Mouse (Mus musculus) lung, postnatal 36 days (tissue): ENCODE data around the gene Chd5.

Source experiments
- DNase-seq: peaks from one replicate; pipeline ENCODE4 v3.0.0; 2022; ENCODE audit warnings: mixed read lengths

The Chd5 gene

DNA sequence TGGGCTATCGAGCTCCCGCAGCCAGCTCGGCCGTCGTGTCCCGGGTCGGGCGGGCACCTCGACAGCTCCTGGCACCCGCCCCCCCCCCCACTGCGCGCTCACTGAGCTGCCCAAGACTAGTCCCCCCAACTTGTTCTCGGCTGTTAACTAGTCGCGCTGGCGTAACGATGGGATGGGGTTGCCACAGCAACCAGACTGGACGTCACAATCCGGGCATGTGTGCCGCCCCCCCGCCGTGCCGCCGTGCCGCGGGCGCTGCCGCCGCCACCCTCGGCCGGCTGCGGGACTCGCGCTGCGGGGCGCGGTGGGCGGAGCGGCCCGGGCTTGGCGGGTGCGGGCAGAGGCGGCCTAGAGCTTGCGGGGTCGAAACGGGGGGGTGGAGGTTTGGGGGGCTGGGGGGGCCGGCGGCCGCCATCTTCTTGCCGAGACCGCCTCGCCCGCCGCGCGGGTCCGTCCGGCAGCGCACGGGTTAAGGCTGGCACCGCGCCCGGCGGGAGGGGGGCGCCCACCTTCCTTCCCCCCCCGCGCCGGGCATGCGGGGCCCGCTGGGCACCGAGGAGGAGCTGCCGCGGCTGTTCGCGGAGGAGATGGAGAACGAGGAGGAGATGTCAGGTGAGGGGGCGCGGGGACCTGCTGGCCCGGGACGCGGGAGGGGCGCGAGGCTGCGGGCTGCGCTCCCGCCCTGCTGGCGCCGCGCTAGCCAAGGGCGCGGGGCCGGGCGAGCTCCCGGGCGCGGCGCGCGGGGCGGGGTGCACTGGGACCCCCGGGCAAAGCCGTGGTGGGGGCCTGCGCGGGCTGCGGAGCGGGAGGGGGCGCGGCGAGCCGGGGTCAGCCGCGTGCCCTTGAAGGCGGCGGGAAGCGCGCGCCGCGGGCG lies at the start of gene Chd5:
Chd5 (plus strand) TSS at position 233 of the 874 bp plus-strand sequence.
- no peak for DNase-seq

DNA sequence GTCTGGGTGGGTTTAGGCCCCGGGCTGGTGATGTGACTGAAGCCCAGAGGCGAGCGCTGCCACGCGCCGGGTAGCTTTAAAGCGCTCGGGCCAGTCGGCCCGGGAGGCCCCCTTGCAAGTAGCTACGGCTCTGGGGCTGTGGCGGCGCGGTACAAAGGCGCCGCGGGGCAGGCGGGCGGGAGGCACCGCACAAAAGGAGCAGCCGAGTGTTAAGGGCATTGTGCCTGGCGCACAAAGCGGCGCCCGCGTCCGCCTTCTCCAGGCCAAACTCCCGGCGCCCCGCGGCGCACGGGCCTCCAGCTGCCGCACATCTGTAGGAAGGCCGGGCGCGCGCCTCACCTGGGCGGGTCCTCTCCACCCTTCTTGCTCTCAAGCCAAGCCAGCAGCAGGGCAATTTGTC lies 48.1 kb upstream of the Chd5 start:
- no peak for DNase-seq

DNA sequence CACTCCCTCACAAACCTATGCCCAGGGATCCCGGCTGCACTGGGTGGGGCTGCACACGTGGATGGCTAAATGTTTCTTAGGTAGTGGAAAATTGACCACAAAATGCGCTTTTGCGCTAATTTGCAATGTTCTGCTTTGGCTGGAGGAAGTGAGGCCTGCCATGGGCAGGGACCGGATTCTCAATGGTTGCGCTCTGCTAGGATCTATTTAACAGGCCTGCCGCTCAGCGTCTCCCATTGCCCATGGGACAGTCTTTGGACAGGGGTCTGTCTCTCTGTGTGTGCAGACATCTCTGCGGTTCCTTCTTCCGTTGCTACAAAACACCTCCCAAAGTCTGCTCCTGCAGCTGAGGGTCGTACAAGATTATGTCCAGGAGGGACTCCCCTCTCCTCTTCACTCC lies 47.5 kb upstream of the Chd5 start:
- DNase-seq = no peak

DNA sequence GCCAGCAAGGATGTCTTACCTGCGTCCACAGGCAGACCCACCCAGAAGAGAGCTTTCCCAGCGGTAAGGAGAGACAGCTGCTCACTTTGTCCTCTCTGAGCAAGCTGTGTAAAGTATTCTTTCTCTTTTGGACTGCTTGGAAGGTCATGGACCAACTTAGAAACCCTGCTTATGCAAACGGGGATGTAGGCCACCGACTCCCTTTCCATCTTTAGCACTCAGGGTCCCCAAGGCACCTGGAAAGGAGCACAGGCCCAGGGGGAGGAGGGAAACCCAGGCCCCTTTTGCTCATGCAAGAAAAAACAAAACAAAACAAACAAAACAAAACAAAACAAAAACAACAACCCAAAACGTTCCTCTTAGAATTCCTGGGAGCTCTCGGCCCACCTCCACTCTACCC lies 46.9 kb upstream of the Chd5 start, which contains the start of gene Hes3:
Hes3 (minus strand) TSS at position 101 of the 400 bp plus-strand sequence.
- DNase-seq = no peak

DNA sequence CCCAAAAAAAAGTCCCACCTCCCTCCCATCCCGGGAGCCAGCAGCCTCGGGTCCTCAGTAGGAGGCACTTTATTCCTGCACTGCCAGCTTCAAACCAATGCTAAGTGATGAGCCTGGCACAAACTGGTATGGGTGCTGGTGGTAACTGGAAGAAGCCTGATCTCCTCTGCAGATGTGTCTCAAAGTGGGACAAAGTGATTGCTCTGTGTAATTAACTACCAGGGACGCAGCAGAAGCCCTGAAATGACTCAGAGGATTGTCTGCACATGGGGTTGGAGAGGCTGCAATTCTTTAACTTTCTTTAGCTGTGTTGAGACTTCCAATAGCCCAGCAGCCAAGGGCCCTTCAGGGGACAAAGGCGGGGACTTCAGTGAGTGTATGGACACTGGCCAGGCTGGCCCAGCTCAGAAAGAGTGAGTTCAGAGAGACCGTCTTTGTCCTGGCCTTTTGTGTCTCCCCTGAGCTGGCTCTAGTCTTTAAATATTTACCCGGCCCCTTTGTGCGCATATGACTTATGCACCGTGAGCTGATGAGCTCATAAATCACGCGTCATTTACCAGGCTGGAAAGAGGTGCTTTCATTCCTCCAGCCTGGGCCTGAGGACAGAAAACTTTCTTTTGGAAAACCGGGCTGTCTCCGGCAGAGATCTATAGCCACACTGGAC lies 46.2 kb upstream of the Chd5 start:
- DNase-seq = no peak

DNA sequence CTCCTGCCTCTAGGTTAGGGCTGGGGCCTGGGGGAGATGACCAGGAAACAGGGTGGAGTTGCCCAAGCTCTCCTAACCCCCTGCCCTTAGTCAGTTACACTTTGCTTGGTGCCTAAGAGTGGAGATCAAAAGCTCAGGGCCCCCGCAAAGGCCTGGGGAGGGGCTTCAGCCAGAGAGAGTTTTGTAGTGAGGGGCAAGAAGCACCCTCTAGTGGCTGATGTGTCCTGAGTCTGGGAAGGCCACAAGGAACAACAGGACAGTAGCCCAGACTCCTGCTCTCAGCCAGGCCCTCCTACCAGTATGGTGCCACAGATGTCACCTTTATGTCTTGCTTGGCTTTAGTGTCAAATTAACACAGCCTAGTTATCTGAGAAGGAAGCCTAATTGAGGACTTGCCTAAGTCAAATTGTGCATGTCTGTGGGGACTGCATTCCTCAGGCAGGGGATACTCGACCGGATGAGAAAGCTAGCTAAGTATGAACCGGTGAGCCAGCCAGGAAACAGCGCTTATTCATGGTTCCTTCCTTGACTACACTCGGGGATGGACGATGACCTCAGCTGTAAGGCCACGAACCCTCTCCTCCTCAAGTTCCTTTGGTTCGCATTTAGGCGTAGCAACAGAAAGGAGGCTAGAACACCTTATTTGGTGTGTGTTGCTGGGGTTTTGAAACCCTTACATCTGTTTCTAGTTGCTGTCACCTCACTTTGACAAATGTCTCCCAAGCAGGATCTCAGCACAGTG lies 44.1 kb upstream of the Chd5 start:
- no peak for DNase-seq

DNA sequence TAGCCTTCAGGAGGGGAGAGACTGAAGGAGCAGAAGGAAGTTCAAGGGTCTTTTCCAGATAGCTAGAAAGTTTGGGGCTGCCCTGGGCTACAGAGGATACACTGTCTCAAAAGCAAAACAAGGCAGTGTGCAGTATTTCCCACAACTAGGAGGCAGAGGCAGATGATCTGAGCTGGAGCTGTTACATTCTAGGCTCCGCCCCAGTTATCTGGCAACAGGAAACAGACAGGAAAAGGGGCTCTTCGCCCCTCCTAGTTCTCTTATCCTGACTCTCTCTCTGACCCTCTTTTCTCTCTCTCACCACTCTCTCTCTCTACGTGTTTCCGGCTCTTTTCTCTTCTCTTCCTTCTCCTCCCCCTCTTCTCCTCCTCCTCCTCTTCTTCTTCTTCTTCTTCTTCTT lies 42.5 kb upstream of the Chd5 start:
- no peak for DNase-seq

DNA sequence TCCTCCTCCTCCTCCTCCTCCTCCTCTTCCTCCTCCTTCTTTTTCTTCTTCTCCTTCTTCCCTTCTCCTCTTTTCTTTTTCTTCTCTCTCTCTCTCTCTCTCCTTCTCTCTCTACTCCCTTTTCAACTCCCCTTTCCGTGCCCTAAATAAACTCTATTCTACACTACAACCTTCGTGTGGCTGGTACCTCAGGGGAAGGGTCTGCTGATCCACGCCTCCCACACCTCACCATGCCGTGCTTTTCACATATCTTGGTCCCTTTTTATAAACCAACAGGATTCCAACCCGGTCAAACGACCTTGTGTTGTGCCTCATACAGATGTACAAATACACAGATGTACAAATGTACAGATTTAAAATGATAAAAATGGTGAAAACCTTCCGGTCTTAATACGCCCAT lies 42.1 kb upstream of the Chd5 start:
- DNase-seq = no peak

DNA sequence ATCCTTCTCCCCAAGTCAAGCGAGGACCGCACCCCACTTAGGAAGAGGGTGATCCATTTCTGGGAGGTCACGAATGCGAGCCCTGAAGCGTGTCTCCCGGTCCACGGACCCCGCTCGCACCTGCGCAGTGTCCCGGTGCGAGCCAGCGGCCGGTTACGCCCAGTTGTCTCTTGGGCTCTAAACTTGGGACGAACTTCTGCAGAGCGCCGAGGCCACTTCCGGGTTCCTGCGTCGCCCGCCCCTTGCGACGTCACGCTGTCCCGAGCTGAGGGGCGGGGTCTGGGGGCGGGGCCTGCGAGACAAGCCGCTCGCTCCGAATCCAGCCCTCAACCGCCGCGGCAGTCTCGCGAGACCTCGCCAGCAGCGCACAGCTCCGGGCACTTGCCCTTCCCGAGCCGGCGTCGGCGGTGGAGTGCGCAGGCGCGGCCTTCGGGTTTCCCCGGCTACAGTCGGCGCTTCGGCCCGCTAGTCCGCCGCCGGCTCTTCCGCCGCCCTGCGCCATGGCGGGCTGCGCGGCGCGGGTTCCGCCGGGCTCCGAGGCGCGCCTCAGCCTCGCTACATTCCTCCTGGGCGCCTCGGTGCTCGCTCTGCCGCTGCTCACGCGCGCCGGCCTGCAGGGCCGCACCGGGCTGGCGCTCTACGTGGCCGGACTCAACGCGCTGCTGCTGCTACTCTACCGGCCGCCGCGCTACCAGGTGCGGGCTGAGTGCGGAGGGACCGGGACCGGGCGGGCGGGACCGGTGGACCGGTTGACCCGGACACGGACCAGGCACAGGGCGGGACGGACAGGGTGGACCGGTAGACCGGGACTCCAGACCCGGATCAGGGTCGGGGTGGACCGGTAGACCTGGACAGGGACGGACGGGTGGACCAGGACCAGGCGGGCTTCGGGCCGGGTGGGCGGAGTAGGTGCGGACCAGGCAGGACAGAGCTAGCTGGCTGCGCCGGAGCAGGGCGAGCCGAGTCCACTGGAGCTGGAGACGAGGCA lies 41.3 kb upstream of the Chd5 start, which contains the start of gene Icmt:
Icmt (plus strand) TSS at position 354 of the 988 bp plus-strand sequence.
- DNase-seq = peak; percentile 99

DNA sequence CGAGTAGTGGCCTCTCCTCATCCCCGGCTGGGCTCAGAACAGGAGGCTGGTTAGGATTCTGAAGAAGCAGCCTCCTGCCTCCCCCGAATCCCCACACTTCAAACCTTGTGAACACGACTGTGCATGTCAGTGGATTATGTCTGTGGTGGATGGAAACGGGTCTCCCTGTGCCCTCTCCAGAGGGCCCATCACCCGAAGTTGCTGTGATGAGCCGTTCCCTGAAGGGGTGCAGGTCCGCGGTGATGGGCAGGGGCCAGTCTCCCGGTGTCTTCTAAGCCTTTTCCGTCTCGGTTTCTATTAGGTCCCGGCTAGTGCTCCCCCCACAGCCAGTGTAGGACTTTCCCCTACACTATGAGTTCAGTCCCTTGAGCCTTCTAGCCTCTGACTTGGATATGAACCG lies 39.6 kb upstream of the Chd5 start:
- no peak for DNase-seq

DNA sequence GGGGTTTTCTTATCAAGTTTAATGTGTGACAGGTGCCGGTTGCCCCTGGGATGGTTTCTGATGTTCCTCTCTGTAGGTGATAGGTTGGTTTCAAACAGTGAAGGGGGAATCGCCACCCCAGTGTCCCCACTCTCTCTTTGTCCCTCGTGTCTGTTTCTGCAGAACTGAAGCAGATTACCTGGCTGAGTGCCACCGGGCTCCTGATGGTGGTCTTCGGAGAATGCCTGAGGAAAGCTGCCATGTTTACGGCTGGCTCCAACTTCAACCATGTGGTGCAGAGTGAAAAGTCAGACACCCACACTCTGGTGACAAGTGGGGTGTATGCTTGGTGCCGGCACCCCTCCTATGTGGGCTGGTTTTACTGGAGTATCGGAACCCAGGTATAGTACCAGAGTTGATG lies 38.1 kb upstream of the Chd5 start:
- no peak for DNase-seq

DNA sequence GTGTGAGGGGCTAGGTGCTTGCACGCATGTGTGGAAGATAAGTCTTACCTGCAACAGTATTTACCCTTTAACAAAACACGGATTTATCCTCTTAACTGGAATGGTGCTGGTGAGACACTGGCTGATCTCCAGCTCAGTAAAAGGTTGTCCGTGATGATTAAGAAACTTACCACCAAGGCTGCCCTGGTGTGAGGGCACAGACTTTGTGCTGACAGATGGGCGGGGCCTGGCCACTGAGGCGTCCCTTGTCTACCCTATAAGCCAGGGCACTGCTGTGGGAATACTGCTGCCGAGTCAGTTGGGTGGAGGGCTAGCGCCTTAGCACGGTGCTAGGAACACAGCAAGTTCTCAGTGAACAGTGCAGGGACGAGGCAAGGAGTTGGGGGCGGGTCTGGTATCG lies 36.4 kb upstream of the Chd5 start:
- no peak for DNase-seq

DNA sequence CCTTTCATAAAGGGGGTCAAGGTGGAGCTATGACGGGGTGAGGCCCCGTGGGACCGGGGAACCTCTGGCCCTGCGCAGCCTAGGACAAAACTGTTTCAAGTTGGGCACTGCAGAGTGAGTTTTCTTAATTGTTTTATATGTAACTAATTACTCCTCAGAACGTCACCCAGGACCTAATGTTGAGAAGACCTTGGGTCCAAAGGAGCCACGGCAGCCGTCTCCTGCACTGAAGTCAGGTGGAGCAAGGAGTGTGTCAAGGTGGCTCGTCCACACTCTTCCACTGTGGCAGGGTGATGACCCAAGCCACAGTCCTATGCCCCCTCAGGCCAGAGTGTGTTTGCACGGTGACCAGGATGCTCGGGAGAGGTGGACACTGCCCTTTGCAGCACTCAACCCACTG lies 35.3 kb upstream of the Chd5 start:
- DNase-seq = no peak

DNA sequence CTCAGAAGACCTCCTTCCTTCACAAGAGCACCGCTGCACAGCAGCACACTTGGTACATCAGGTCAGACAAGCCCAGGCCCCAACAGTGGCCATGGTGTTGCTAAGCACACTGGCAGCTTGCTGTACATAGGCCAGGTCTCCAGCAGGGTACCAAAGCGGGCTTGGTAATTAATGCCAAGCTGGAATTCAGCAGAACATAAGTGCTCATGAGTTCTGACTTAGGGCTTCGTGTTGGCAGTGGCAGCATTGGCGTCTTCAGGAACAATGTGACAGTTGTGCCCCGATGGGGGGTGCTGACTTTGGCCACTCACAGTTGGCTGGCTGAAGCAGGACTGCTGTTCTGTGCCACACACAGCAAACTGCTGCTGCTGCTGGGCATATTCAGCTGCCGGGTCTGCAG lies 33.8 kb upstream of the Chd5 start:
- no peak for DNase-seq

DNA sequence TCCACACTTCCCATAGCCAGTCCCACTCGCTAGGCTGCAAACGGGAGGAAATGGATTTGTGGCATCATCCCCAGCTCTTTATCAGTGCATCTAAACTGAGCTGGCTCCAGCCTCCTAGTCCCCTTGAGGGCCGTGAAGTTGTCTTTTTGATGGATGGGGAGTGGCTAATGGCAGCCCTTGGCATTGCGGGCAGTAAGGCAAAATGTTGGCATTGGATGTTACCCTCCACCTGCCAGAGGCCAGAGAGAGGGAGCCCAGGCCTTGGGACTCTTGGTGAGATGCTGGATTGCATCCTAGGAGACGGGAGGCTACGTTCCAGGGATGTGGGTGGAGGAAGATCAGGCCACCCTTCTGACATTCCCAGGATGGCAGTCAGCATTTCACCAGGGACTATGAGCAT lies 32.5 kb upstream of the Chd5 start:
- no peak for DNase-seq

DNA sequence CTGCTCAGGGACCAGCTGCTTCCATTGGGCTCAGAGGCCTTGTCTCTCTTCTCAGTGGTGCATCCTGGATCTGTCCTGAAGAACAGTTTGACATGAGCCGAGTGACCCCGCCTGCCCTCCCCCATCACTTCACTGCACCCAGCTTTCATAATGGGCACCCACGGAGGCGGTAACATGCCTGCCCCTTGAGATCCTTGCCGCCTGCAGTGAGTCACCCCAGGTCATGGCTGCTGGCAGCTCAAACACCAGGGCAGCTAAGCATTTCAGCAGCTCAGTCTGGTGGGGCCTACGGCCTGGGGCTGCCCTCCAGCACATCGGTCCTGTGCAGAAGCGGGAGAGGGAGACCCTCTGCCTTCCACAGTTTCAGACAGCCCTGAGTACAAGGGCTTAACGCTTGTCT lies 30.9 kb upstream of the Chd5 start:
- no peak for DNase-seq

DNA sequence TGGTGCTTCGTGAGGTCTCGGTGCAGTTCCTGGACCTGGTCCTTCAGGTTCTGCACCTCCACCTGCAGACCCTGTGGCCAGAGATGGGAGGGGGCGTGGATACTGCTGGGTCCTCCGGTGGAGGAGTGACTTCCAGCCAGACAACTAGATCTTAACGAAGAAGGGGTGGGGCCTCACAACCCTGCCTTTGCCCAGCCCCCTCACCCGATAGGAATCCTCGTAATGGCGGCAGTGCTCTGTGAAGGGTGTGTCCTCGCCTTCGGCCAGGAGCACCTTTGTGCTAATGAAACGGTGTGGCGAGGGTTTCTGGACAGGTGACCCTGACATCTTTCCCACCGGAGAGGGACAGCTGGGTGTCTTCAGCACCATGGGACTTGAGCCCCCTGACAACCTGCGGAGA lies 26.3 kb upstream of the Chd5 start:
- no peak for DNase-seq

DNA sequence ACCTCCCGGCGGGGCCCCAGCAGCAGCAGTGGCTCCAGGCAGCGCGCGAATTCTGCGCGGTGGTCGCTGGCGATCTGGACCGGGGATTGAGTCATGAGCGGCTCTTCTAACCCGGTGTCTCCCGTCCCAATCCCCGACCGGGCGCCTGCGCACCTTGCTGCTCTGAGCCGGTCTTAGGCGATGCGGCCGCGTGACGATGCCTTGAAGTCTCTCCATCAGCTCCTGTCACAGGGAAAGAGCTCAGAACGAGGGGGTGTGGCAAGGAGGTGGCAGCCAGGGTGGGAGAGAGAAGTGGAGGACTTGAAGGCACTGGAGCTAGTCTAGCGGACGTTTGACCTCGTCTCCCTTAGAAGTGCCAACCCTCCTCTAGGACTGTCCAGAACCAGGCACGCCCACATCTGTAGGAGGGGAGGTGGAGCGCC lies 25.2 kb upstream of the Chd5 start:
- DNase-seq = peak; percentile 24

DNA sequence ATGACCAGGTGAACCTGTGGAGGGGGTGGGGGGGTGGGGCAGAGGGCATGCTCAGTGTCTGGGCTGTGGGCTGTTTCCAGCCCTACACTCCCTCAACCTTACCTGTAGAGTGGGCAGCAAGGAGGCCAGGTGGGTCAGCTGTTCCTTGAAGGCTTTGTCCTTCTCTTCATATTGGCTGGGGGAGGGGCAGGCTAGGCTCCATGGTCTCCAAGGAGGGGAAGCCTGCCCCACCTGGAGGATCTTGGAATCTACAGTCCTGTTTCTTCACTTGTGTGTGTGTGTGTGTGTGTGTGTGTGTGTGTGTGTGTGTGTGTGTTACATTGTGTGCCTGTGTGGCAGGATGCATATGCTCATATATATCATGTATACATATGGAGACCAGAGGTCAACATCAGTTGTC lies 24.5 kb upstream of the Chd5 start:
- DNase-seq = peak; percentile 26

DNA sequence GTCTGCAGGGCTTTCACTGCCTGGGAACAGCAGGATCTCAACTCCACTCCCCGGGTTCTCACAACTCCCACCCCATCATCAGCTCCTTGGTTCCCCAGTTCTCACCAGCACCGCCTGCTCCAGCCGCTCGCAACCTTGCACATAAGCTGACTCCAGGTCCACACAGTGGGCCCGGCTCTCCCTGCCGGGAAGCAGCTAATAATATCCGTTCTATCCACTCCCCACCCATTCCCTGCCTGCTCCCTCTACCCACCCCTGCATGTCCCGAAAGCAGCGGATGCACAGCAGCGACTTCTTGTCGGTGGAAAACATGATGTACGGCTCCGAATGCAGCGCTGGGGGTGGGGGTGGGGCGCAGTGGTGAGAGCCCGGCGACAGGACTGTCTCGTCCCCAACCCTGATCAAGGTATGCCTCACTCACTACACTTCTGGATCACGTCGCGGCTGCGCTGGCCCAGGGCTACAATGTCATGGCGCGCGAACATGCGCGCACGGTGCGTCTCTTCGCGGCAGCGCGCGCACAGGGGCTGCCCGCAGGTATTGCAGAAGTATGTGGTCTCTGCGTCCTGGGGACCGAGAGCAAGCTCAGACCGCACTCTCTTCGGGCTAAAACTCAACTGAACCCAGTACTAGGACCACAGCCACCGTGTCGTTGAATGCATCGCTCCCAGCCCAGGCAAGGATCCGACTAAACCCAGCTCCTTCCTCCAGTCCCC lies 22.8 kb upstream of the Chd5 start:
- DNase-seq = no peak

DNA sequence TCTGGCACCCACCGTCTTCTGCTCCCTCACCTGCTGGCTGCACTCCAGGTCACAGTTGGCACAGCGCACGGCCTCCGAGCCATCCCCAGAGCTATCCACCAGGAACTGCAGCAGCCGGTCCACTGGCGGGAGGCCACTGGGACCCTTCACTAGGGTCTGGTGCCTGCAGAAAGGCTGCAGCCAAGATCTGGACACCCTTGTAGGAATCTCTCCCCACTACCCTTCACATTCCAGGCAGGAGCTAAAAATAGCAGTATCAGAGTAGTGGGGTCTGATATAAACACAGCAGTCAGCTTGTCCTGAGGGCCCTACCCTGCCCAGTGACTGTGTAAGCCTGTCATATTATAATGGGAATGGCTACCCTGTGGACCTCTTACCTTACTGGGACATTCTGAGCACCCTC lies 20.8 kb upstream of the Chd5 start:
- DNase-seq = no peak
